Mouse (Mus musculus) C2C12 (cell line): Measurements from ENCODE around the gene Gucy2g. TPM values are rescaled to one million over a fixed set of nuclear protein-coding genes. Genes with fewer than 3 reads are reported as not detected.

Experiments used
- H3K27me3 ChIP-seq: one replicate; pipeline ENCODE4 v1.6.1; 2011; ENCODE audit not compliant: control insufficient read depth, insufficient read depth, insufficient read length
- H3K36me3 ChIP-seq: one replicate; pipeline ENCODE4 v1.6.1; 2011; ENCODE audit not compliant: control insufficient read depth, insufficient read depth
- H3K4me3 ChIP-seq: one replicate; pipeline ENCODE4 v1.5.1; 2011; ENCODE audit warnings: mild to moderate bottlenecking, control low read depth; ENCODE audit not compliant: poor library complexity, insufficient read depth, severe bottlenecking
- H3K79me2 ChIP-seq: one replicate; pipeline ENCODE4 v1.6.1; 2011; ENCODE audit not compliant: control insufficient read depth, insufficient read depth
- H3K79me3 ChIP-seq: one replicate; pipeline ENCODE4 v1.6.1; 2011; ENCODE audit warnings: low read depth, control low read depth
- H3ac ChIP-seq: one replicate; pipeline ENCODE3; 2011; ENCODE audit warnings: low read depth; ENCODE audit not compliant: control insufficient read depth, insufficient read length
- CEBPB ChIP-seq: IDR thresholded peaks from one replicate; pipeline ENCODE4 v1.6.1; 2011; ENCODE audit warnings: low read depth, mild to moderate bottlenecking, control low read depth, moderate library complexity
- CTCF ChIP-seq: IDR thresholded peaks from one replicate; pipeline ENCODE4 v1.5.1; 2011; ENCODE audit not compliant: control insufficient read depth, insufficient read depth, insufficient read length
- FOSL1 ChIP-seq: IDR thresholded peaks from one replicate; pipeline ENCODE4 v1.8.0; 2011; ENCODE audit warnings: mild to moderate bottlenecking, low read length; ENCODE audit not compliant: poor library complexity, insufficient read depth, severe bottlenecking
- MAX ChIP-seq: IDR thresholded peaks from one replicate; pipeline ENCODE4 v1.6.1; 2011; ENCODE audit warnings: mild to moderate bottlenecking, control low read depth
- MYOD1 ChIP-seq: IDR thresholded peaks from one replicate; pipeline ENCODE4 v1.6.1; 2011; ENCODE audit warnings: low read depth; ENCODE audit not compliant: control insufficient read depth, insufficient read length
- MYOG ChIP-seq: IDR thresholded peaks from one replicate; pipeline ENCODE4 v1.6.1; 2011; ENCODE audit not compliant: control insufficient read depth, insufficient read length; ENCODE audit errors: extremely low read depth
- USF1 ChIP-seq: IDR thresholded peaks from one replicate; pipeline ENCODE4 v1.6.1; 2011; ENCODE audit warnings: low read depth, mild to moderate bottlenecking, control low read depth, moderate library complexity
- polyA plus RNA-seq: library from polyadenylated mRNA; unstranded; fragments of >200 nt; fragmentation: generic; extraction: Trizol; gene quantifications from one replicate; pipeline ENCODE4 v1.2.1, GENCODE M21; 2012; ENCODE audit warnings: missing spikeins

Gene Gucy2g
- polyA plus RNA-seq, 1 experiment, result 0.02 TPM

GRCm38 (mm10) chr19:55273340-55273739, 32.3 kb upstream of the Gucy2g start:
- H3K27me3 ChIP-seq, result no peaks in the 10 kb centered on the region
- no peak overlapping the region for H3K4me3 ChIP-seq
- TF ChIP-seq MAX (no peak), CTCF (no peak), MYOG (no peak), MYOD1 (no peak), USF1 (no peak), FOSL1 (no peak), CEBPB (no peak)
- no peaks in the 10 kb centered on the region for H3K79me3 ChIP-seq
- no peak overlapping the region for H3ac ChIP-seq
- H3K36me3 ChIP-seq, result peaks cover 54% of the 10 kb centered on the region
- H3K79me2 ChIP-seq, result no peaks in the 10 kb centered on the region

GRCm38 (mm10) chr19:55271448-55271847, 30.4 kb upstream of the Gucy2g start:
- Histone ChIP-seq H3K4me3 (no peak overlapping the region), H3K79me3 (no peaks in the 10 kb centered on the region), H3ac (no peak overlapping the region), H3K27me3 (no peaks in the 10 kb centered on the region), H3K36me3 (peaks cover 55% of the 10 kb centered on the region), H3K79me2 (peaks cover 14% of the 10 kb centered on the region)
- TF ChIP-seq FOSL1 (no peak), USF1 (no peak), CEBPB (no peak), MYOD1 (no peak), MAX (no peak), MYOG (no peak), CTCF (no peak)

GRCm38 (mm10) chr19:55269051-55269450, 28.0 kb upstream of the Gucy2g start:
- Histone ChIP-seq H3K79me3 (peaks cover 6% of the 10 kb centered on the region), H3K36me3 (peaks cover 45% of the 10 kb centered on the region), H3K4me3 (no peak overlapping the region), H3K27me3 (no peaks in the 10 kb centered on the region), H3K79me2 (peaks cover 38% of the 10 kb centered on the region), H3ac (no peak overlapping the region)
- TF ChIP-seq CEBPB (no peak), MAX (no peak), FOSL1 (no peak), MYOD1 (no peak), CTCF (no peak), USF1 (no peak)

- Histone ChIP-seq H3K79me2 (peaks cover 47% of the 10 kb centered on the region), H3K4me3 (no peak overlapping the region), H3K27me3 (no peaks in the 10 kb centered on the region), H3ac (no peak overlapping the region), H3K36me3 (peaks cover 40% of the 10 kb centered on the region), H3K79me3 (peaks cover 10% of the 10 kb centered on the region)
- no peak for TF ChIP-seq CEBPB
- no peak for TF ChIP-seq MAX
- no peak for TF ChIP-seq MYOD1
- no peak for TF ChIP-seq CTCF
- no peak for TF ChIP-seq MYOG
- no peak for TF ChIP-seq FOSL1
Measured at GRCm38 (mm10) chr19:55268150-55268549, 27.1 kb upstream of the Gucy2g start.

GRCm38 (mm10) chr19:55266786-55267185, 25.8 kb upstream of the Gucy2g start:
- Histone ChIP-seq H3K4me3 (no peak overlapping the region), H3K79me2 (peaks cover 60% of the 10 kb centered on the region), H3K79me3 (peaks cover 10% of the 10 kb centered on the region), H3ac (no peak overlapping the region), H3K27me3 (no peaks in the 10 kb centered on the region), H3K36me3 (peaks cover 29% of the 10 kb centered on the region)
- TF ChIP-seq CEBPB (no peak), CTCF (no peak), MAX (no peak), USF1 (no peak), FOSL1 (no peak), MYOD1 (no peak), MYOG (no peak)

- no peaks in the 10 kb centered on the region for H3K27me3 ChIP-seq
- H3K79me2 ChIP-seq, result peaks cover 75% of the 10 kb centered on the region
- TF ChIP-seq MYOD1 (no peak), MAX (no peak), CTCF (no peak), MYOG (no peak), USF1 (no peak), CEBPB (no peak), FOSL1 (no peak)
- H3K79me3 ChIP-seq, result peaks cover 18% of the 10 kb centered on the region
- peaks cover 23% of the 10 kb centered on the region for H3K36me3 ChIP-seq
- no peak overlapping the region for H3K4me3 ChIP-seq
- H3ac ChIP-seq, result no peak overlapping the region
Measured at GRCm38 (mm10) chr19:55265269-55265668, 24.2 kb upstream of the Gucy2g start.
